Comparison of ENCODE assay signal across 9 mouse cellular contexts in genomic region chr3:150610681-150611101, GRCm38 (mm10).
A peak's percentile ranks its signal among the peaks of the same experiment; 100 is the strongest.
DNase-seq lines count a peak whose midpoint lies in the region; ATAC-seq and TF ChIP-seq lines count a peak whose summit lies in the region.
"Had no signal": no experiment of that assay in that cellular context is flagged by ENCODE, and none has a peak within 500 bp of the region (broad histone marks: within the 10 kb centered on the region; RNA-seq: fewer than 3 reads in every experiment).

No protein-coding gene starts in this region.

- WGBS in kidney, embryonic 15.5 days = 72% methylated on average over 15 of the region's 15 CpGs
- 65% methylated on average over 15 of the region's 15 CpGs for WGBS in liver, postnatal 0 days (ENCODE audit: insufficient replicate concordance)

- no peaks in the 10 kb centered on the region for H3K36me3 ChIP-seq in kidney, embryonic 15.5 days
- H3K36me3 ChIP-seq in liver, postnatal 0 days (replicated peaks; ENCODE audit: insufficient read depth, low read length) = no peaks in the 10 kb centered on the region

- TF ChIP-seq CTCF in liver, postnatal 0 days (IDR thresholded peaks at IDR 0.05; ENCODE audit: low read depth) = no peak

- peak overlapping the region; percentile 20 for H3K4me3 ChIP-seq in kidney, embryonic 15.5 days (replicated peaks)
- 0 out of 2 replicates have a peak overlapping the region, but pooled peaks have one; percentile 19 for H3K4me3 ChIP-seq in liver, postnatal 0 days (ENCODE audit: low read depth, low read length)
- H3K4me3 ChIP-seq: myocyte had no signal

- H3K4me1 ChIP-seq in kidney, embryonic 15.5 days = no peaks in the 10 kb centered on the region
- no peaks in the 10 kb centered on the region for H3K4me1 ChIP-seq in liver, postnatal 0 days (ENCODE audit: insufficient read depth)

- H3K4me2 ChIP-seq in kidney, embryonic 15.5 days = peak overlapping the region; percentile 32
- peak overlapping the region; percentile 38 for H3K4me2 ChIP-seq in liver, postnatal 0 days (ENCODE audit: low read depth, low read length)

- no peaks in the 10 kb centered on the region for H3K9me3 ChIP-seq in kidney, embryonic 15.5 days (replicated peaks)
- H3K9me3 ChIP-seq in liver, postnatal 0 days (ENCODE audit: low read length) = no peaks in the 10 kb centered on the region

- no peak for TF ChIP-seq EP300 in liver, postnatal 0 days (IDR thresholded peaks at IDR 0.05; ENCODE audit: low read depth)

- peak overlapping the region; percentile 66; the same call in 1 of the 2 replicates for H3K27ac ChIP-seq in kidney, embryonic 15.5 days
- 0 out of 2 replicates have a peak overlapping the region, but pooled peaks have one; percentile 11 for H3K27ac ChIP-seq in liver, postnatal 0 days (ENCODE audit: low read depth)

- 0 out of 2 replicates have a peak, but pooled peaks have one; percentile 25 for ATAC-seq in kidney, embryonic 15.5 days (replicated peaks; ENCODE audit: low FRiP score)
- peak; percentile 97 for ATAC-seq in common myeloid progenitor, adult 5-6 weeks (replicated peaks; ENCODE audit: low read depth, poor library complexity, severe bottlenecking)
- ATAC-seq in liver, postnatal 0 days = no peak

- DNase-seq in kidney, adult 9 months = no peak
- peak; percentile 93 for DNase-seq in heart, adult 11 months
- DNase-seq in kidney, postnatal 4 days = peak; percentile 72 to 79
- no peak for DNase-seq in liver, postnatal 0 days
- peak; percentile 79 for DNase-seq in right cerebral cortex, postnatal 4 days
- no peak for DNase-seq in T-cell, adult 2 months (ENCODE audit: low spot score)

- H3K27me3 ChIP-seq in kidney, embryonic 15.5 days = no peaks in the 10 kb centered on the region
- no peaks in the 10 kb centered on the region for H3K27me3 ChIP-seq in liver, postnatal 0 days (ENCODE audit: insufficient read depth, low read length)

- H3K9ac ChIP-seq in kidney, embryonic 15.5 days = no peak overlapping the region
- no peak overlapping the region for H3K9ac ChIP-seq in liver, postnatal 0 days (replicated peaks)

Comparison
In these comparisons a context has a peak if more than half of its experiments do, and no peak if none do; other contexts are left out.
1. DNase-seq: peak in heart, adult 11 months (single experiment), kidney, postnatal 4 days (2 of 2) and right cerebral cortex, postnatal 4 days (single experiment); none in kidney, adult 9 months (single experiment), liver, postnatal 0 days (single experiment) and T-cell, adult 2 months (single experiment).